Mouse (Mus musculus) v-Abl transformed pro-B cells (cell line): ENCODE measurements at regions not wholly inside any gene's neighbourhood (a gene's known extent, or its start where the extent isn't known, plus 50 kb on each side); places are given as distances from the start of the nearest gene placed in this dataset.

Experiments
- in situ Hi-C, 2 experiments: fragments of 400-800 bp; cut with MboI; formaldehyde crosslinking; loops; one replicate each; pipeline ENCODE4 v1.15.1; 2025; ENCODE audit not compliant: unreplicated experiment in 2 of 2

DNA sequence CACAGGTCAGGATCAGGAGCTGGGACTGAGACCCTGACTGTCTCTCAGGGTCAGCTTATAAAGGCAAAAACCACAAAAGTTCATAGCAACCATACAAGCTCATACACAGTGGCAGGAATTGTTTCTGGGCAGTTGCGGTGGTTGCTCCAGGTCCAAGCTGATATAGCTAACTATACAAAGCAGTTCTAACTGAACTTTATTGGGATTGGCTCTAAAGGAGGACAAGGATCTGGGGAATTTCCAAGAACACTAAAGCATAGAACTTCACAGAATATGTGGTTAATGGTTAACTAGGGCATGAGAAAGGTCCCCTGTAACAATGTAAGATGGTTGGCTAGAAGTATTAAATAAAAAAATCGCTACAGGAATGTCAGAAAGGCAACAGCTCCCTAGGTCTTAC, 748.0 kb upstream of the Crim1 start:
- in situ Hi-C loops = loop anchor here in 1 of 2 experiments (25.0 kb wide), 1 partner anchor 985 kb away; no protein-coding TSS in a partner anchor

DNA sequence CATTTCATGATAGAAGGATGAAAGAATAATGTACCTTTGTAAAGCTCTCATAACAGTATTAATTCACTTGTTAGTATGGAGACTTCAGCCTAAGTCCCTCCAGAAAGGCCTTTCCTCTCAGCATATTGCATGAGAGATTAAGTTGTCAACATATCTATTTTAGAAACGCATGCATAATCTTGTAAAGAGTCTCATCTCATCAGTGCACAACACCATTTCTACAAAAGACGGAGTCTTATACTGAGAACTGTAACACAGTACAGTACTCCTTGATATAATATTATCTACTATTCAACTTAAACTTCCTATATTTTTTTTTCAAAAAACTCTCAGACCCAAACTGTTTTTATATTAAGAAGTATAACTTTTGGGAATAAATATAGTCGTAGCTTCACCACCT, 730.4 kb upstream of the Crim1 start:
- in situ Hi-C loops = loop anchor here (10.0 to 25.0 kb wide), 2 partner anchors 968 to 985 kb away; no protein-coding TSS in a partner anchor

DNA sequence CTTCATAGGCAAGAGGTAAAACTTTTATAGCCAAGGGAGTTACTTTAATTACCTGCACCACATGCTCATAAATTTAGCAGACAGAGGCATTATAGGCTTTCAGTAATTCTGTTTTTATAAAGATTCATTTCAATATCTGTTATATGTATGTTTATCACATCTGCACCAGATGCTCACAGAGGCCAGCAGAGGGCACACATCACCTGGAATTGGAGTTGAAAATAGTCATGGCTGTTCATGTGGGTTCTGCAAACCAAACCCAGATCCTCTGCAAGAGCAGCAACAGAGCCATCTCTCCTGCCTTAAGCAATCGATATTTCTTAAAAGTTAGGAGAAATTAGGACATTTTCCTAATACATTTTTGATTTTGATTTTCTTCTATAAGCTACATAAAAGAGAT, 729.9 kb upstream of the Crim1 start:
- in situ Hi-C loops = loop anchor here (10.0 to 25.0 kb wide), 2 partner anchors 967 to 985 kb away; no protein-coding TSS in a partner anchor

DNA sequence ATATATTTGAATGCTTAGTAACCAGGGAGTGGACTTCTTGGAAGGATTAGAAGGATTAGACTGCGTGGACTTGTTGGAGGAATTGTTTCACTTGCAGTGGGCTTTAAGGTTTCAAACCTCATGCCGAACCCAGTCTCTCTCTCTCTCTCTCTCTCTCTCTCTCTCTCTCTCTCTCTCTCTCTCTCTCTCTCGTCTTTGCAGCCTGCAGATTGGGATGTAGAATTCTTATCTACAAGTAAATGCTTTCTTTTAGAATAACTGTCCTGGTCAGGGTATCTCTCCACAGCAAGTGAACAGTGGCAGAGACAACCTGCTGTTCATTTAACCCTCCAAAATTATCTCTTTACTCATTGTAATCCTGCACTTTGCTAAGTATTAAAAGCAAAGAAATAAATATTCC, 728.1 kb upstream of the Crim1 start:
- in situ Hi-C loops = loop anchor here (10.0 to 25.0 kb wide), 2 partner anchors 965 to 983 kb away; no protein-coding TSS in a partner anchor
